10 mouse cellular contexts compared by ENCODE assay signal in the genomic region with DNA sequence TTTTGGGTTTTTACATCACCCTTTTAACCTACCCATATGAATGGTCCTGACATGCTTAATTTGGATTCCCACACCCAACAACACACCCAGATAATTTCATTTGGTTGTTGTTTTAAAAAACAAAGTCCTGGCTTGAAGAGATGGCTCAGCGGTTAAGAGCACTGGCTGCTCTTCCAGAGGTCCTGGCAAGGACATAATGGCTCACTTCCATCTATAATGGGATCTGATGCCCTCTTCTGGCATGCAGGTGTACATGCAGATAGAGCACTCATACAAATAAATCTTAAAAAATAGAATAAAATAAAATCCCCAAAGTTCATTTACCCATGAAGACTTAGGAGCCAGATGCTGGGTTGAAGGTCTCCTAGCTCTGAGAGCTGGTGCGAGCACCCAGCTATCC. TPM values are rescaled to one million over a fixed set of nuclear protein-coding genes. Genes with fewer than 3 reads are reported as not detected.
DNase-seq lines count a peak whose midpoint lies in the region; ATAC-seq and TF ChIP-seq lines count a peak whose summit lies in the region.
"Had no signal": no experiment of that assay in that cellular context is flagged by ENCODE, and none has a peak within 500 bp of the region (broad histone marks: within the 10 kb centered on the region; RNA-seq: fewer than 3 reads in every experiment).

No protein-coding gene starts in this region.

- no peaks in the 10 kb centered on the region for H3K27me3 ChIP-seq in intestine, postnatal 0 days (replicated peaks; ENCODE audit: control insufficient read depth, insufficient read depth, low read length)
- no peaks in the 10 kb centered on the region for H3K27me3 ChIP-seq in intestine, embryonic 16.5 days (replicated peaks; ENCODE audit: control insufficient read depth, insufficient read depth, low read length)
- H3K27me3 ChIP-seq: hindbrain, embryonic 13.5 days; liver, embryonic 13.5 days had no signal

- no peak overlapping the region for H3K4me2 ChIP-seq in intestine, postnatal 0 days (replicated peaks; ENCODE audit: low read depth)
- H3K4me2 ChIP-seq in intestine, embryonic 16.5 days (ENCODE audit: low read depth, low read length), result no peak overlapping the region
- H3K4me2 ChIP-seq: hindbrain, embryonic 13.5 days; liver, embryonic 13.5 days had no signal

- DNase-seq in cerebellum, postnatal 10 days, result peak; percentile 25 to 26
- no peak for DNase-seq in cerebellum, adult 9-10 months
- peak; percentile 55 for DNase-seq in 416B (ENCODE audit: low read depth)
- DNase-seq in brain, adult 2 months (ENCODE audit: low read depth, low spot score), result peak; percentile 49
- no peak for DNase-seq in right cerebral cortex, adult 18-20 months
- DNase-seq in gastrocnemius, postnatal 25 days, result no peak
- DNase-seq: liver, embryonic 13.5 days had no signal

- no peak overlapping the region for H3K9ac ChIP-seq in intestine, postnatal 0 days (ENCODE audit: low read depth, low read length)
- H3K9ac ChIP-seq in intestine, embryonic 16.5 days (ENCODE audit: low read depth, low read length), result no peak overlapping the region
- H3K9ac ChIP-seq: hindbrain, embryonic 13.5 days; liver, embryonic 13.5 days had no signal

- no peaks in the 10 kb centered on the region for H3K36me3 ChIP-seq in intestine, postnatal 0 days (ENCODE audit: control insufficient read depth, insufficient read depth)
- H3K36me3 ChIP-seq in intestine, embryonic 16.5 days (ENCODE audit: control insufficient read depth, insufficient read depth, low read length), result no peaks in the 10 kb centered on the region
- H3K36me3 ChIP-seq: hindbrain, embryonic 13.5 days; liver, embryonic 13.5 days had no signal

- 52% methylated on average over 2 of the region's 2 CpGs for WGBS in intestine, postnatal 0 days
- 58% methylated on average over 2 of the region's 2 CpGs for WGBS in intestine, embryonic 16.5 days

- H3K4me1 ChIP-seq in intestine, postnatal 0 days (replicated peaks; ENCODE audit: control insufficient read depth, insufficient read depth, low read length), result 0 out of 2 replicates have a peak, but pooled peaks cover 4% of the 10 kb centered on the region
- 0 out of 2 replicates have a peak, but pooled peaks cover 4% of the 10 kb centered on the region for H3K4me1 ChIP-seq in intestine, embryonic 16.5 days (ENCODE audit: control insufficient read depth, insufficient read depth, low read length)

- H3K9me3 ChIP-seq in intestine, postnatal 0 days (ENCODE audit: control insufficient read depth), result no peaks in the 10 kb centered on the region
- no peaks in the 10 kb centered on the region; the same call in 1 of the 2 replicates for H3K9me3 ChIP-seq in intestine, embryonic 16.5 days (ENCODE audit: control insufficient read depth, low read length)
- H3K9me3 ChIP-seq: hindbrain, embryonic 13.5 days; liver, embryonic 13.5 days had no signal

- TF ChIP-seq CTCF in intestine, postnatal 0 days (IDR thresholded peaks at IDR 0.05; ENCODE audit: low read depth), result peak; percentile 59

- no peak overlapping the region for H3K4me3 ChIP-seq in intestine, postnatal 0 days (ENCODE audit: low read depth, low read length)
- no peak overlapping the region for H3K4me3 ChIP-seq in intestine, embryonic 16.5 days (ENCODE audit: low read length)
- H3K4me3 ChIP-seq: hindbrain, embryonic 13.5 days; liver, embryonic 13.5 days had no signal

- no peak overlapping the region for H3K27ac ChIP-seq in intestine, postnatal 0 days (ENCODE audit: low read depth, low read length)
- H3K27ac ChIP-seq in intestine, embryonic 16.5 days (ENCODE audit: low read length), result no peak overlapping the region
- H3K27ac ChIP-seq: hindbrain, embryonic 13.5 days; liver, embryonic 13.5 days had no signal

- no peak for ATAC-seq in intestine, postnatal 0 days
- no peak for ATAC-seq in intestine, embryonic 16.5 days

RNA-seq across cellular contexts. Expression of gene Zfp626, which starts 5.9 kb away (rescaled TPM):
- polyA plus RNA-seq in intestine, postnatal 0 days (2015; fragmentation: Nextera tagmentation; extraction: Ambion mirVana), result 1.5 and 1.6 TPM in 2 replicates
- polyA plus RNA-seq in intestine, embryonic 16.5 days (2015; fragmentation: Nextera tagmentation; extraction: Ambion mirVana), result 1.3 TPM in 2 replicates
- 1 to 10 TPM; 3.8 to 3.9 TPM for total RNA-seq in gastrocnemius, postnatal 25 days (2021)

RNA-seq across cellular contexts. Expression of gene Zfp59, which starts 37.3 kb away (rescaled TPM):
- 2.2 and 2.5 TPM in 2 replicates for polyA plus RNA-seq in intestine, postnatal 0 days (2015; fragmentation: Nextera tagmentation; extraction: Ambion mirVana)
- polyA plus RNA-seq in intestine, embryonic 16.5 days (2015; fragmentation: Nextera tagmentation; extraction: Ambion mirVana), result 6.0 and 6.2 TPM in 2 replicates
- total RNA-seq in gastrocnemius, postnatal 25 days (2021), result 1 to 10 TPM; 1.6 to 1.7 TPM

RNA-seq across cellular contexts. Expression of gene Zfp607a, which starts 56.2 kb away (rescaled TPM):
- polyA plus RNA-seq in intestine, postnatal 0 days (2015; fragmentation: Nextera tagmentation; extraction: Ambion mirVana), result 1.2 and 1.3 TPM in 2 replicates
- polyA plus RNA-seq in intestine, embryonic 16.5 days (2015; fragmentation: Nextera tagmentation; extraction: Ambion mirVana), result 3.2 and 3.4 TPM in 2 replicates
- total RNA-seq in gastrocnemius, postnatal 25 days (2021), result 1 to 10 TPM; 1.9 to 2.0 TPM

Comparison
In these comparisons a context has a peak if more than half of its experiments do, and no peak if none do; other contexts are left out.
1. DNase-seq: peak in cerebellum, postnatal 10 days (2 of 2), 416B (single experiment) and brain, adult 2 months (single experiment); none in cerebellum, adult 9-10 months (single experiment), right cerebral cortex, adult 18-20 months (single experiment) and gastrocnemius, postnatal 25 days (single experiment).